Mouse (Mus musculus) hematopoietic stem cell, adult 5-6 weeks (primary cell): ENCODE data around the gene Mtfmt. TPM values are rescaled to one million over a fixed set of nuclear protein-coding genes. Genes with fewer than 3 reads are reported as not detected.

Experiments used
- ATAC-seq, 2 experiments: fragments of 125-278 bp in 1 of 2; replicated peaks in 1 of 2; 2 replicates each; pipeline ENCODE4 v1.8.0; 2016 to 2017; ENCODE audit warnings: inconsistent platforms in 2 of 2, mild to moderate bottlenecking in 2 of 2, moderate number of reproducible peaks in 2 of 2, low read depth in 1 of 2, moderate TSS enrichment in 1 of 2; ENCODE audit not compliant: low FRiP score in 2 of 2, poor library complexity in 2 of 2, severe bottlenecking in 2 of 2, insufficient read depth in 1 of 2, low TSS enrichment in 1 of 2
- total RNA-seq: library from RNA; stranded (forward); fragments of 172-1452, 232-1000 nt; gene quantifications from 2 replicates; pipeline ENCODE4 v1.2.3, GENCODE M21; 2017

The Mtfmt gene
- total RNA-seq, 1 experiment from 2014 or later: 17.7 TPM

DNA sequence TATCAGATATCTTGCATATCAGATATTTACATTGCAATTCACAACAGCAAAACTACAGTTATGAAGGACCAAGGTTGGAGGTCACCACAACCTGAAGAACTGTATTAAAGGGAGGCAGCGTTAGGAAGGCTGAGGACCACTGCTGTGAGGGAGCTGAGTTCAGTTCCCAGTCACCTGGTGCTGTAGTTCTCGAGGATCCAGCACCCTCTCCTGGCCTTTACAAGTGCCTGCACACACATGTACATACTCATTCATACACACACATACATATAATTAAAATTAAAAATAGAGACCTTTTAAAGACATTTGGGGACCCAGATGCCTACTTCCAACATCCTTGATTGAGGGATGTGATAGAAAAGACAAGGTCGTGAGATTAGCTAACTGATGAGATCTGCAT is 15.9 kb upstream of the Mtfmt start:
- ATAC-seq: no peak

DNA sequence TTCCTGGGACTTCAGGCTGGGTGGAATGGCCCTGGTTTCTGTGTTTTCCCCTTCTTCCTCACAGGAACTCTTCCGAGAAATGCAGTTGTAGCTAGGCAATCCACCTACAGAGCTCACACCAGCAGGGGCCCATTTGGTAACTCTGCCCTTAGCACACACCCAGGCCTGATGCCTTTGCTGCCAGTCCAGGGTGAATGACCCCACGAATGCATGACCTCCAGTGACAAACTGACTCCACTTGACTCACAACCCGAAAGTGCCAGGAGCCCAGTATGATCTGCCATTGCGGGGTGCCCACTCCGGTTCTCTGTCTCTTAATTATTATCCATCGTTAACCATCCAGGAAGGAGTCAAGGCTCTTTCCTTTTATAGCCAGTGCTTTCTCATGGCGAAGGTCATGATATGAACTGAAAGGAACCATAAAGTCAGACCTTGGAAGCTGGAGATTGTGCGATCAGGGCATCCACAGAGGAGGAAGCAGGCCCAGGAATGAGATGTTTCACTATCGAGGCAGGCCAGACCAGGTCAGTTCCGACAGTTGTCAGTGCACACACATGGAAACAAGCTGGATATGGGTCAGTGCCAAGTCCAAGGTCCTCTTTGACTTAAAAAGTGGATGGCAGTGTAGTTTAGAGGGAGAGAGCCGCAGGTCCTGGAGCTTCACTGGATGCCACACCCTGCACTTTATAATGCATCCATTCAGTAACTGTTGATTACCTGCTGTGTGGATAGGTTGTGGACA is 12.7 kb upstream of the Mtfmt start, which contains the start of gene Slc51b:
TSS of gene Slc51b (minus strand) at position 196 of the 742 bp plus-strand sequence.
- ATAC-seq: no peak

DNA sequence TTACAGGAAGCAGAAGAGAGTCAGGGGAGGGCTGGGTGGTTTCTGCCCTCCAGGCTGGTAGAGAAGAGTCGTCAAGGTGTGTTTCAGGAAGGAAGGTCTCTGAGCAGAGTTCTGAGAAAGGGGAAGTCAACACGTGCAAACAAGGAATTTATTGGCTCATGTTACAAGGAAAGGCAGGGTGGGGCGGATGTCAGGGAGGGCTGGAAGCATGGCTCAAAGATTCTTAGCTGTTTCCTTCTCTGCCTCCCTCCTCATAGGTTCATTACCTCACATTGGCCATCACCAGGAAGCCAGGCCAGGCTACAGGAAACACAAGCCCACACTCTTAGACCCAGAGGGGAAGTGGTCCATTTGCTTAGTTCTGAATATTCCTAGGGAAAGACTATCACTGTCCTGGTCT is 11.2 kb upstream of the Mtfmt start:
- ATAC-seq: peak in 1 of 2 experiments; percentile 56; a peak in 3 of 4 replicates

DNA sequence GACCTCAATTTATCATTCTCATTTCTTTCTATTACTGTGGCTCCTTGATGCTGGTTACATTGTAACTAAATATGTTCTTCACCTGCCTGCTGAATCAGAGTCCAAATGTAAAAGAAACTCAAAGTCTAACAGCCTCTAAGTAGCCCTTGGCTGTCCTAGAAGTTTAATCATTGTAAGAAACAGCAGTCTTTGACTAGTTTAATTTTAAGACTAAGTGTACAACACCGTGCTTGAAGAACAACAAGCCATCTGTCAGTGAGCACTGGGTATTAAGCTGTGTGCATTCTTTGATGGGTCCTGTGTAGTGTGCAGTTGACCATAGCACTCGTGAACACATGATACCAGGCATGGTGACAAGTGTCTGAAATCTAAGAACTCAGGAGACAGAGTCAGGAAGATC is 8.1 kb upstream of the Mtfmt start:
- ATAC-seq: no peak

DNA sequence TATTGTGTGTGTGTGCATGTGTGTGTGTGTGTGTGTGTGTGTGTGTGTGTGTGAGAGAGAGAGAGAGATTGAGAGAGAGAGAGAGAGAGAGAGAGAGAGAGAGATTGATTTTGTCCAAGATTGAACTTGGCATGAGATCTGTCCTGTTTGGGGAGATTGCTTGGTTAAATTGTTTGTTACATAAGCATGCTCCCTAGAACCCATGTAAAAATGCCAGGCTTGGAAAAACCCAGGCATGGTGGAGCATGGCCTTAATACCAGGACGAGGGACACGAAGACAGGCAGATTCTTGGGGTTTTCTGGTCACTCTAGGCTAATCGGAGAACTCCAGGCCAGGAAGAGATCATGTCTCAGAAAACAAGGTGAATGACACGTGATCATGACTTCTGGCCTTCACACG is 7.6 kb upstream of the Mtfmt start:
- ATAC-seq: no peak

DNA sequence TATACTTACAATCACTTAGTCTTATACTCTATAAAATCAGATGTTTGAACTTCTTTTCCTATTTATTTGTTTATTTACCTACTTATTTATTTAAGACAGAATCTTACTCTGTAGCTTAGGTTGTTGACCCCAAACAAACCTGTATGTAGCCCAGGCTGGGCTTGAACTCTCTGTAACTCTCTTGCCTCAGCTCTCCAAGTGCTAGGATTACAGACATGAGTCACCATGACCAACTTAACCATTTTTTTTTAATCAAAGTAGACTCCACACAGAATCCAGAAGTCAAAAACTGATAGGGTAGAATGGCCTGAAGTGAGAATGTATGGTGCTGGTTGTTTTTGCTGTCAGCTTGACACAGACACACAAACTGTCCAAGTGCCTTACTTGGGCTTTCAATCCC is 5.2 kb upstream of the Mtfmt start:
- ATAC-seq: no peak

DNA sequence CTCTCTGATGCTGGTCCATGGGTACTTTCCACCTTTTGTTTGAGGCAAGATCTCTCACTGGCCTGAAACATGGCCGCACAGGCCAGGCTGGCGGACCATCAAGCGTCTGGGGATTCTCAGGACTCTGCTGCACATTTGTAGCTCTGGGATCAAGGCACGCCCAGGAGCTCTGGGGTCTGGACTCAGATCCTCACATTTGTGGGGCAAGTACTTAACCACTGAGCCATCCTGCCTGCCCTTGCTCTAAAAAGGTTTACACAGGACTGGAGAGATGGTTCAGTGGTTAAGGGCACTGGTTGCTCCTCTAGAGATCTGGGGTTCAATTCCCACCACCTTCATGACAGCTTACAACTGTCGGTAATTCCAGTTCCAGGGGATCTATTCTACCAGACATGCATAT is 4.7 kb upstream of the Mtfmt start:
- ATAC-seq: no peak

DNA sequence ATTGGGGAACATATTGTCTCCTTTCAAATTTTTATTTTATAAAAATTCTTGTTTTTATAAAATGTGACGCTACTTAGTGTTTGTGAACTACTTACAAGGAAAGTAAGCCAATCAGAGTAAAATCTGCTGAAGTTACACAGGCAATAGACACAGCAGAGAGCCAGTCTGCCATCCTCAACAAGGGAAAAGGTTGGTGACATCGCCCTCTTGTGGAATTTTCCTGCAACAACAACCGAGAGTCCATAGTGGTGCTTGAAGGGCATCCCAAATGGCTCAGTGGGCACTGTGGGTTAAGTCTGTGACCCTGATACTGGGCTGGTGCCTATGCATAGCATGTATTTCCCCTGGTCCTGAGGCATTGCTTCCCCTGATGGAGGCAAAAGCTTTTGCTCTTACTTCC is 3.3 kb upstream of the Mtfmt start:
- peak; percentile 52 to 81; a peak in 3 of 4 replicates for ATAC-seq

DNA sequence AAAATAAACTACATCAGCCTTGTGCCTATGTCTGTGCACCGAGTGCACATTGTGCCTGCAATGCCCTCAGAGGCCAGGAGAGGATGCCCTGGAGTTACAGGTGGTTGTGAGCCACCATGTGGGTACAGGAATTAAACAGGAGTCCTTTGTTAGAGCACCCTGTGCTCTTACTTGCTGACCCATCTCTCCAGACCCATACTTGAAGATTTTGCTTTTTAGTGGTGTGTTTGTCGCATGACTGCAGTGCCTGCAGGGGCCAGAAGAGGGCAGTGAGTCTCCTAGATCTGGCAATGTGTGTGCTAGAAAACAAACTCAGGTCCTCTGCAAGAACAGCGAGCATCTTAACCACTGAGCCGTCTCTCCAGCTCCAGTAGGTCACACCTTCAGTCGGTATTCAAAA is 1.4 kb upstream of the Mtfmt start:
- ATAC-seq: no peak

DNA sequence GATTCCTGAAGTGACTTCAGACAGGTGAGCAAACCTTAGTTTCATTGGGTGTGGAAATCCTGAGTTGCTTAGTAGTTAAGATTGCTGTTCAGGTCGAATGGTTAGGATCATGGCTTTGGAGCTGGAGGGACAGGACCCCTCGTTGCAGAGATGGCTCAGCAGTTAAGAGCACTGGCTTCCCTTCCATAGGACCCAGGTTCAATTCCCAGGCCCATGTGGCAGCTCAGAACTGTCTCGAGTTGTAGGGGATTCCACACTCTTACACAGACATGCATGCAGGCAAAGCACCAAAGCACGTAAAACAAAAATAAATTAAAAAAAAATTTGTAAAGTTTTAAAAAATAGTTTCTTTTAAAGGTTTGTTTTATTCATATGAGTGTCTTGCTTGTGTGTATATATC is 371 bp upstream of the Mtfmt start:
- no peak for ATAC-seq

DNA sequence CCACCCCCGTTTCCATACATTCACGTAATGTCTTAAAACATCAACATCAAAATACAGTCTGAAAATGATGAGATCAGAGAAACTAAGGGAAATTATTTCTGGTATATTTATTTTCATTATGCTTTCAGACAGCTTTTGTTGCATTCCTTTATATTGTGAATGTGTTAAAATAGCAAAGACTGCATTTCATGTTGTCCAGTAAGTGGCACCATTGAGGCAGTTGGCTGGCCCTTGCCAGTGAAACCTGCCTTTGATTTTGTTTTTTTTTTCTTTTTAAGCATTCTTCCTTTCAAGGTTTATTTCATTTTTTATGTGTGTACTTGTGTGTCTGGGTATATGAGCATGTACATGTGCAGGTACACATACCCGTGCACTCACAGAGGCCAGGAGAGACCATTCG is 9.1 kb downstream of the Mtfmt start:
- no peak for ATAC-seq

DNA sequence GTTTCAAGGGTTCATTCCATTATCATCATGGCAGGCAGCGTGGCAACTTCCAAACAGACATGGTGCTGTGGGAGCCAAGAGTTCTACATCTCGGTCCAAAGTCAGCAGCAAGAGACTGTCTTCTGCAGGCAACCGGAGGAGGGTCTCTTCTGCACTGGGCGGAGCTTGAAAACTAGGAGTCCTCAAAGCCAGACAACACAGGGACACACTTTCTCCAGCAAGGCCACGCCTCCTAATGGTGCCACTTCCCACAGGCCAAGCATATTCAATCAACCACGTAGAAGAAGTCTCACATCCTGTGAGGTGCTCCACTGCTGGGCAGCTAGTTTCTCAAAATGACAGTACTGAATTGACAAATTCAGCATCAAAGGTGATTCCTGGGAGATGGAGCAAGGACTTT is 12.4 kb downstream of the Mtfmt start:
- ATAC-seq: no peak

DNA sequence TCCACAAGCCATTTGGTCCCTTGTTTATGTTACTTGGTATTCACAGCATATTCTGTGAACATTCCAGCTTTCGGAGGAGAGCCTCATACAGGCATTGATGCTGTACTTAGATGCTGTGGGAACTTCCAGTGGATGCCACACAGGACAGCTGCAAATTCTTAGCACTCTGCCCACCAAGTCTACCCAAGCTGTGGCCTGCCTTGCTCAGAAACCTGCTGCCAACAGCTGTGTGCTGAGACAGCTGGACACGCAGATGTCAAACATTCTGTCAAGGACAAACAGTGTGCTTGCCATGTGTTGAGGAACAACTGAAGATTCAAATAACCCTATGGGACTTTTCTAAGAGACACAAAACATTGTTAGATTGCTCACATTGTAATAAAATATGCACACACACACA is 23.4 kb downstream of the Mtfmt start:
- no peak for ATAC-seq

DNA sequence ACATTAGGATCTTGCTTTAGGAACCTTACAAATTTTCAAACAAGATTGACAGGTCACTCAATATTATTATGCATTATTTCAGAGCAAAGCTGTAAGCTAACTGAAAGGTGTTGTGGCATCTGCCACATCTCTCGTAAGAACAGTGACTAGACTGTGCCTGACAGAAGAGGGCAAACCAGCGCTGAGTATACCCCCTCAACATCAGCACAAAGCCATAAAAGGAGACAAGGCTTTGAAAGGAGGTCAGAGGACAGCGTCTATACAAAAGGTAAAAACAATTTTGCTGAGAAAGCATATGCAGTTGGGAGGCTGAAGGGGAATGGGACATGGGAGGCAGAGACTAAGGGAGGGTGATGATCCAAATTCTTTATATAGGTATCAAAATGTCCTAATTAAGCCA is 24.6 kb downstream of the Mtfmt start:
- no peak for ATAC-seq

DNA sequence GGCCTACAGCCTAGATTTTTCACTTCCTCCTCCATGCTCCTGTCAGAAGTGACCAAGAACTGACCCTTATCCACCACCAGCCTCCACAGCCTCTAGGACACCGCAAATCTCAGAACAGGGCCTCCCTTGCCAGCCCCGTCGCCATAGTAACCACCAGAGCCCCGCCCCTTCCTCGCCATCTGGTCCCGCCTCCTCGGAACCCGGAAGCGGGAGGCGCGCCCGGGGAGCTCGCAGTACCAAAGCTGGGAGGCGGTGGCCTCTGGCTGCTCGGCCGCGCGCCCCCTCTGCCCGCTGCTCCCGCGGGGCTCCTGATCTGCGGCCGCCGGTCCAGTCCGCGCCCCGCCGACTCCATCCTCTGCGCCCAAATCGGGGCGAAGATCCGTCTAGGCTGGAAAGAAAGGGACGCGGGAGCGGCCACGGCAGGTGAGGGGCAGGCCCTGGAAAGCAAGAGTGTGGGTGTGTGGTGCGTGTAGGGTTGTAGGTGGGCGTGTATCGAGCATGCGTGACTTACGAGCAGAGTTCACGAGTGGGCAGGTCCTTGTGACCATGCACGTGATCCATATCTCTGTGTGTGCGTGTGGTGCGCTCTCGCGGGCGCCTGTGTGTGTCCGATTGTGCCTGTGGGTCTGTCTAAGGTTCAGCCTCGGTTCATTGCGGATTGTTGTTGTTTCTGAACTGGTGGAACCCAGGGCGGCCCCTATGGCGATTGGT is 25.3 kb downstream of the Mtfmt start, which contains the start of gene Spg21:
TSS of gene Spg21 (plus strand) at position 216 of the 711 bp plus-strand sequence.
- ATAC-seq: peak; percentile 83 to 95

DNA sequence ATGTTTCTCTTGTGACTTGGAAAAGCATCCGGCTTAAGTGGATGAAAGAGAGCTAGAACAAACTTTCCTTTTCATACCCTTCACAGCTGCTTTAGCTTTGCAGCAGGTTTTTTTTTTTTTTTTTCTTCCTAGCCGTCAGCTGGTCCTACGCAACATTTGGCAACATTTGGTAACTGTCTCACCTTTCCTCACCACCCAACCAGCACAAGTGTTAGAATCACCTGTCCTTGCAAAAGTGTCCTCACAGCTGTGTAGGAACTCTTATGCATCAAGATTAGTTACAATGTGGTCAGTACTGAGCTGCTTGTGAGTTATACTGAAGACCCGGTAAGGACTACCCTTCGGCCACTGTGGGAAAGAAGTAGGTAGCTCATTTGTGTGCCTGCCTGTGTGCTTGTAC is 27.0 kb downstream of the Mtfmt start:
- no peak for ATAC-seq

DNA sequence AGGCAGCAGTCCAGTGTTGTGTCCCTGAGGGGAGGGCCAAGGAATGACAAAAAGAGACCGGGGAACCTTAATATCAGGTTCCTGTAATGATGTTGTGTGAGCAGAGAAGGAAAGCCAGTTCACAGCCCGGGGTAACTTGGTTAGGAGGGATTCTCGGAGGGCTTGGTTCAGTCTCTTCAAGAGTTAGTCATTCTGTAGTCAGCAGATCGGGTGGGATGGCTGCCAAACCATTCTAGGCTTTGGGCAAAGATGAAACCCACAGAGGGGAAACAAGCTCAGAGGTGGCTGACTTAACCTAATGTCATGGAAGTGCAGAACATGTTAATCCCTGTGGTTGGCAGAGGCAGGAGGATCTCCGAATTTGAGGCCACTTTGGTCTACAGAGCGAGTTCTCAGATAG is 28.6 kb downstream of the Mtfmt start:
- no peak for ATAC-seq

DNA sequence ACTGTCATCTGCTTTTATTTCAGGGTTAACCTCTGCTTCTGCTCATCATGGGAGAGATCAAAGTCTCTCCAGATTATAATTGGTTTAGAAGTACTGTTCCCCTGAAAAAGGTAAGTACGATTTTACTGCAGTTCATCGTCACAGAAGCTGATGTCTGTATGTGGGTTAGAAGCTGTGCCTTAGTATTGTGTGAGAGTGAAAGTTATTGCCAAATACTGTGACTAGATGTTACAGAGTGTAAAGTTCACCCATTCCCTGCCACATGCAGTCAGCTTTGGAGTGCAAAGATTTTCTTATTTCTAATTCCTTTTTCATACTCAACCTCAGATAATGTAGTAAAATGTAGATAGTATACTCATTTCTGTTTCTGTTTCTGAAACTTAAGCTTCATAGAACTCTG is 29.7 kb downstream of the Mtfmt start:
- ATAC-seq: no peak

DNA sequence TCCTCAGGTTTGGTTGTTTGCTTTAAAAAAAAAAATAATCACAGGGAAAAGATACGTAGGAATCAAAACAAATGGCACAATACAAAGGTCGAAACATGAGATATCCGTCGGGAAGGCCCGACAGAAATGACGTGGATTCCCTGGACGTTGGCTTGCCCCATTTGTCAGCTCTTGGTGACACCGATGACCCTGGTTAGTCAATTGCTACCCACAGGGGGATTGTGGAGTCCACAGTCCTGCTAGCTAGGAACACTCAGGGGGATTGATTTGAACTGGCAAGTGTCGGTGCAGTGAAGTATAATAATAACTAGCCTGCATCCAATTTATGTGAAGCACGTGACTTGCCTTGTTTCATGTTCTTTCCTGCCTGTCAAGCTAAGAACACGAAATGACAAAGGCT is 32.1 kb downstream of the Mtfmt start:
- no peak for ATAC-seq
